Mouse (Mus musculus) embryonic fibroblast, embryonic 13.5 days (primary cell): ENCODE measurements around the gene Cep250. TPM values are rescaled to one million over a fixed set of nuclear protein-coding genes. Genes with fewer than 3 reads are reported as not detected.

ENCODE experiments used
- H3K27ac ChIP-seq: 2 replicates; pipeline ENCODE4 v1.5.1; 2012; ENCODE audit warnings: low read length, control low read depth, inconsistent platforms; ENCODE audit not compliant: insufficient read depth
- H3K4me1 ChIP-seq: 2 replicates; pipeline ENCODE4 v1.6.1; 2011; ENCODE audit warnings: low read length; ENCODE audit not compliant: control insufficient read depth, insufficient read depth
- H3K4me3 ChIP-seq: 2 replicates; pipeline ENCODE4 v1.5.1; 2011; ENCODE audit warnings: mild to moderate bottlenecking, control low read depth, low read length; ENCODE audit not compliant: insufficient read depth
- CTCF ChIP-seq: IDR thresholded peaks from 2 replicates; pipeline ENCODE4 v1.5.1; 2011; ENCODE audit warnings: mild to moderate bottlenecking, control low read depth, low read length, moderate library complexity, borderline replicate concordance; ENCODE audit not compliant: insufficient read depth
- POLR2A ChIP-seq: IDR thresholded peaks from 2 replicates; pipeline ENCODE4 v1.6.1; 2011; ENCODE audit warnings: low read depth, mild to moderate bottlenecking, control low read depth, low read length, moderate library complexity
- polyA plus RNA-seq: library from polyadenylated mRNA; stranded (reverse); fragments of >200 nt; gene quantifications from 2 replicates; pipeline ENCODE4 v1.2.4, GENCODE M21; 2011; ENCODE audit warnings: low read depth; ENCODE audit not compliant: missing spikeins, insufficient read length

Cep250 gene
- polyA plus RNA-seq, 1 experiment, result 19.3 TPM

DNA sequence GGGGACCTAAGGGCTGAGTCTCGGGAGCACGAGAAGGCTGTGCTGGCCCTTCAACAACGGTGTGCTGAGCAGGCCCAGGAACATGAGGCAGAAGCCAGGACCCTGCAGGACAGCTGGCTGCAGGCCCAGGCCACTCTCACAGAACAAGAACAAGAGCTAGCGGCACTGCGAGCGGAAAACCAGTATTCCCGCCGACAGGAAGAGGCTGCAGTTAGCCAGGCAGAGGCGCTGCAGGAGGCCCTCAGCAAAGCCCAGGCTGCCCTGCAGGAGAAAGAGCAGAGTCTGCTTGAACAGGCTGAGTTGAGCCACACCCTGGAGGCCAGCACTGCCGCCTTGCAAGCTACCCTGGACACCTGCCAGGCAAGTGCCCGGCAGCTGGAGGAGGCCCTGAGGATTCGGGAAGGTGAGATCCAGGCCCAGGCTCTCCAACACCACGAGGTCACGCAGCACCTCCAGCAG lies 35.6 kb downstream of the Cep250 start:
- Histone ChIP-seq H3K27ac (no peak overlapping the region), H3K4me1 (no peaks in the 10 kb centered on the region), H3K4me3 (no peak overlapping the region)
- TF ChIP-seq POLR2A (no peak), CTCF (no peak)

DNA sequence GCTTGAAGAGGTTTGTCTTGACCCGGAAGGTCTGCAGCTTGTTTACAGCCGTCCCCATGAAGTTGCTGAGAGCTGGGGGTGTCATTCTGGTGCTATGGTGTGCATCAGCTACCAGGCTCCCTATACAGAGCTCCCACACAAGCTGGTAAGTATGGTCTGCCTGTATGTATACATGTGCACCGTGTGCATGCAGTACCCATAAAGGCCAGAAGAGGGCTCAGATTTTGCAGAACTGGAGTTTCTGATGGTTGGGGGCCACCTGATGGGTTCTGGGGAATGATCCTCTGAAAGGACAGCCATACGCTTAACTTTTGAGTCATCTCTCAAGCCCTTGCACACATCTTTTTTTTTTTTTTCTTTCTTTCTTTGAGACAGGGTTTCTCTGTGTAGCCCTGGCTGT lies 49.1 kb downstream of the Cep250 start:
- no peak overlapping the region for H3K27ac ChIP-seq
- no peak for TF ChIP-seq CTCF
- no peak for TF ChIP-seq POLR2A
- H3K4me1 ChIP-seq, result no peaks in the 10 kb centered on the region
- H3K4me3 ChIP-seq, result no peak overlapping the region

DNA sequence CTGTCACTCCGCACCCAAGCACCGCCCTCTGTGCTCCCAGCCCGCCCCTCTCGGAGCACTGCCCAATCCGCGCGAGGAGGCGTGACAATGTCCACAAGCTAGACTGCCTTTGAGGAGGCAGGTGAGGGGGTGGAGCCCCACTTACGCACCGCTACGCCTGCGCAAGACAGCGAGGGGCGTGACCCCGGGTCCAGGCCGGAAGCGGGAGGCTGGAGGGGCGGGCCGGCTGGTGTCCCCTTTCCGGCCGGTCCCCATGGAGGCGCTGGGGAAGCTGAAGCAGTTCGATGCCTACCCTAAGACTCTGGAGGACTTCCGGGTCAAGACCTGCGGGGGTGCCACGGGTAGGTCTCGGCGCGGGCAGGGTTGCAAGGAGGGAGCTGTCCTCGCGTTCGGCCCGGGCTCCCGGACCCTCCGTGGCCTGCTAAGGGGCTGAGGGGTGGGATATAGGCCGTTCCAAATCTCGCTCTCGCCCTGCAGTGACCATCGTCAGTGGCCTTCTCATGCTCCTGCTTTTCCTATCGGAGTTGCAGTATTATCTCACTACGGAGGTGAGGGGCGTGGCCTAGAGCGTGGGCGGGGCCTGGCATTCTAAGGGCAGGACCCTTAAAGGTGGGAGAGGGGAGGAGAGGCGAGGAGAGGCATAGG lies 51.8 kb downstream of the Cep250 start, which contains the start of the genes 6430550D23Rik and Ergic3:
Gene 6430550D23Rik, minus strand, starts transcription at position 90 of the 645 bp plus-strand sequence.
Gene Ergic3, plus strand, starts transcription at position 158 of the 645 bp plus-strand sequence.
- H3K4me1 ChIP-seq, result no peaks in the 10 kb centered on the region
- TF ChIP-seq POLR2A (peak; percentile 57), CTCF (no peak)

GRCm38 (mm10) chr2:156018106-156018505 lies 61.8 kb downstream of the Cep250 start:
- Histone ChIP-seq H3K4me1 (no peaks in the 10 kb centered on the region), H3K4me3 (no peak overlapping the region), H3K27ac (no peak overlapping the region)
- TF ChIP-seq POLR2A (no peak), CTCF (no peak)

More for the DNA sequence above, 51.8 kb downstream of the Cep250 start, which contains the start of the genes 6430550D23Rik and Ergic3:
- no peak within 1 kb of the TSS for H3K27ac ChIP-seq
- H3K4me3 ChIP-seq, result peak within 1 kb of the TSS; percentile 78

- Histone ChIP-seq H3K4me1 (no peaks in the 10 kb centered on the region), H3K27ac (no peak overlapping the region), H3K4me3 (no peak overlapping the region)
- TF ChIP-seq CTCF (no peak), POLR2A (no peak)
Observed at GRCm38 (mm10) chr2:156021219-156021618, 65.0 kb downstream of the Cep250 start.

- Histone ChIP-seq H3K27ac (no peak overlapping the region), H3K4me1 (no peaks in the 10 kb centered on the region), H3K4me3 (no peak overlapping the region)
- TF ChIP-seq POLR2A (no peak), CTCF (no peak)
Observed at GRCm38 (mm10) chr2:156021765-156022164, 65.5 kb downstream of the Cep250 start.

- TF ChIP-seq CTCF (no peak), POLR2A (no peak)
- H3K4me3 ChIP-seq, result no peak overlapping the region
- no peak overlapping the region for H3K27ac ChIP-seq
- H3K4me1 ChIP-seq, result no peaks in the 10 kb centered on the region
Observed at GRCm38 (mm10) chr2:156025482-156025881, 69.2 kb downstream of the Cep250 start.

GRCm38 (mm10) chr2:156039390-156039789 lies 83.1 kb downstream of the Cep250 start:
- no peak overlapping the region for H3K27ac ChIP-seq
- no peak for TF ChIP-seq CTCF
- no peak for TF ChIP-seq POLR2A
- H3K4me1 ChIP-seq, result no peaks in the 10 kb centered on the region
- H3K4me3 ChIP-seq, result no peak overlapping the region

GRCm38 (mm10) chr2:156042903-156043302 lies 86.6 kb downstream of the Cep250 start:
- no peaks in the 10 kb centered on the region for H3K4me1 ChIP-seq
- no peak overlapping the region for H3K4me3 ChIP-seq
- H3K27ac ChIP-seq, result no peak overlapping the region
- no peak for TF ChIP-seq CTCF
- TF ChIP-seq POLR2A, result no peak

- TF ChIP-seq CTCF, result no peak
- TF ChIP-seq POLR2A, result no peak
- Histone ChIP-seq H3K4me1 (no peaks in the 10 kb centered on the region), H3K4me3 (no peak overlapping the region), H3K27ac (no peak overlapping the region)
Observed at GRCm38 (mm10) chr2:156047929-156048328, 91.7 kb downstream of the Cep250 start.

Other genes with a start within 250 kb of the Cep250 start
- 13.8 and 16.4 TPM in 2 replicates for gene Edem2, start 227.0 kb upstream of the Cep250 start, polyA plus RNA-seq
- gene Gm17581, start 220.6 kb upstream of the Cep250 start, polyA plus RNA-seq, result not detected in 2 replicates
- gene Procr, start 205.3 kb upstream of the Cep250 start, polyA plus RNA-seq, result 11.6 and 28.2 TPM in 2 replicates
- gene Mmp24, start 181.1 kb upstream of the Cep250 start, polyA plus RNA-seq, result 0.16 TPM in 1 of 2 replicates, not detected in the other
- 35.2 and 46.7 TPM in 2 replicates for gene BC029722, start 137.0 kb upstream of the Cep250 start, polyA plus RNA-seq
- 131 and 133 TPM in 2 replicates for gene Eif6, start 129.5 kb upstream of the Cep250 start, polyA plus RNA-seq
- not detected in 2 replicates for gene Fam83c, start 121.6 kb upstream of the Cep250 start, polyA plus RNA-seq
- 37.8 and 39.5 TPM in 2 replicates for gene Uqcc1, start 26.1 kb upstream of the Cep250 start, polyA plus RNA-seq
- not detected in 2 replicates for gene Gm15557, start 15.7 kb upstream of the Cep250 start, polyA plus RNA-seq
- 0.92 and 1.3 TPM in 2 replicates for gene Gdf5, start 11.1 kb upstream of the Cep250 start, polyA plus RNA-seq
- gene 6430550D23Rik, start 51.5 kb downstream of the Cep250 start, polyA plus RNA-seq, result 1.3 and 2.0 TPM in 2 replicates
- 144 and 161 TPM in 2 replicates for gene Ergic3, start 51.6 kb downstream of the Cep250 start, polyA plus RNA-seq
- not detected in 2 replicates for gene Fer1l4, start 96.5 kb downstream of the Cep250 start, polyA plus RNA-seq
- 1.5 and 3.9 TPM in 2 replicates for gene Spag4, start 108.7 kb downstream of the Cep250 start, polyA plus RNA-seq
- gene Cpne1, start 155.5 kb downstream of the Cep250 start, polyA plus RNA-seq, result 59.3 and 67.9 TPM in 2 replicates
- 24.8 and 27.4 TPM in 2 replicates for gene Rbm12, start 155.5 kb downstream of the Cep250 start, polyA plus RNA-seq
- gene Gm28036, start 170.6 kb downstream of the Cep250 start, polyA plus RNA-seq, result 29.0 and 29.7 TPM in 2 replicates
- gene Romo1, start 187.6 kb downstream of the Cep250 start, polyA plus RNA-seq, result 185 TPM in 2 replicates
- 30.2 and 37.7 TPM in 2 replicates for gene Nfs1, start 187.7 kb downstream of the Cep250 start, polyA plus RNA-seq
- gene Rbm39, start 223.8 kb downstream of the Cep250 start, polyA plus RNA-seq, result 391 and 520 TPM in 2 replicates
- 32.3 and 39.4 TPM in 2 replicates for gene Phf20, start 240.0 kb downstream of the Cep250 start, polyA plus RNA-seq